Mouse (Mus musculus) kidney, postnatal 4 days (tissue): Measurements from ENCODE around the gene Tle3.

Experiments
- DNase-seq, 2 experiments: peaks; one replicate each; pipeline ENCODE4 v3.0.0; 2021; ENCODE audit warnings: mixed read lengths in 2 of 2

Tle3 gene

GRCm38 (mm10) chr9:61359741-61360140, 12.4 kb upstream of the Tle3 start:
- no peak for DNase-seq

DNA sequence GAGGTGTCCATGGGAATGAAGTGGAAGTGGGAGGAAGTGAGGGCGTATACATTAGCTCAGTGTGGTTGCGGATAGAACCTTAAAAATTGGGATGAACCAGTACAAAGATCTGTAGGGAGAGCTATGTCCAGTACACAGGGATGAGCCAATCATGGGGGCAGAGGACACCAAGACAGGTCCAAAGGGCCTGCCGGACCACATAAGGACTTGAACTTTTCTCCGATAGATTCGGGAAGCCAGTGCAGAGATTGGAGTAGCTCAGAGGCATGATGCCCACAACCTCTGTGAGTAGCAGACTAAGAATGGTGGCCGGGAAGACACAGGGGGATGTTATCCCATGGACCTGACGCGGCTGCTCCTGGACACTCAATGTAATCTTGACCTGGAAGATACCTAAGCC, 12.0 kb upstream of the Tle3 start:
- peak in 1 of 2 experiments; percentile 3 for DNase-seq

GRCm38 (mm10) chr9:61360727-61361631, 11.2 kb upstream of the Tle3 start:
- DNase-seq, result peak; percentile 86 to 87

- DNase-seq, result no peak
Measured at GRCm38 (mm10) chr9:61363194-61363593, 9.0 kb upstream of the Tle3 start.

DNA sequence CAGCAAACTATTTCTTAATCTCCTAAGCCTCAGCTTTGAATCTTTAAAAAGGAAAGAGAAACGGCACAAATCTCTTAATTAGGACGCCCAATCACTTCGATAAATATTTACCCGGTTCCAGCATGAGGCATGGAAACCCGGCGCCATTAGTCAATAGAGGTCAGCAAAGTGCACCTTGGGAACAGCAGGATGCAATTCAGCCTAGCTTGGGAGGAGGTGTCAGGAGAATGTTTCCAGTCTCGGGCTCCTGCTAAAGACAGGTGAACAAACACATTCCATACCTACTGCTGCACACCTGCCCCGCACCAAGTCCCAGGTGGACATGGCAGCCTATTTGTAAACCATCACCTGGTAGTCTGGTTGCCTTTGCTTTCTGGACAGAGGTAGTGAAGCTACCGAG, 6.1 kb upstream of the Tle3 start:
- DNase-seq, result no peak

GRCm38 (mm10) chr9:61367156-61367555, 5.0 kb upstream of the Tle3 start:
- no peak for DNase-seq

DNA sequence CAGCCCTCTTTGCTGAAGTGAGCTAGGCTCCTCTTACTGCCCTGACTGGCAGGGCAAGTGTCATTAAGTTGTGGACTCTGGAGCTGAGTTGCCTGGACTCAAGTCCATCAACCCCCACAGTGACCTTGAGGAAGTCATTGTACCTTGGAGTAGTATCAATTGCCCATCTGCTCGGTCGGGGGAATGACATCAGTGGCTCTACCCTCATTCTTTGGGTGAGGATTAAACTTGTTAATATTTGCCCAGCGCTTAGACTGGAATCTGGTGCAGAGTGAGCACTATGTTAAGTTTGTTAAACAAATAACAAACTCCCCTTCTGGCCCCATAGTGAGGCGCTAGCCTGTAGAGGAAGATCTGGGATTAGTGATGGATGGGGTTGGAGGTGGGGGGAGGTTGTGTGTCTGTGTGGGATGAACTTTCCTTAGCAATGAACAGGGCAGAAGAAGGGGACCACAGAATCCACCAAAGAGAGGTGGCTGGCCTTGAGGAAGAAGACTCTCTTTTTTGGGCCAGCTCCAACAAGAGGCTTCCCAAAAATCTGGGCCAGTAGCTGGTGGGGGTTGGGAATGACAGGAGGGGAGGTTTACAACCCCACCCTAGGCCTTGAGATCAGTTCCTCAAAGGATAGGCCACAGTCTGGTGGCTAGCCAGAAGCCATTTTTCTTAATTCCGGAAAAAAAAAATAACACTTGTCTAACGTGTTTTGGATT, 4.2 kb upstream of the Tle3 start:
- DNase-seq, result peak in 1 of 2 experiments; percentile 40

DNA sequence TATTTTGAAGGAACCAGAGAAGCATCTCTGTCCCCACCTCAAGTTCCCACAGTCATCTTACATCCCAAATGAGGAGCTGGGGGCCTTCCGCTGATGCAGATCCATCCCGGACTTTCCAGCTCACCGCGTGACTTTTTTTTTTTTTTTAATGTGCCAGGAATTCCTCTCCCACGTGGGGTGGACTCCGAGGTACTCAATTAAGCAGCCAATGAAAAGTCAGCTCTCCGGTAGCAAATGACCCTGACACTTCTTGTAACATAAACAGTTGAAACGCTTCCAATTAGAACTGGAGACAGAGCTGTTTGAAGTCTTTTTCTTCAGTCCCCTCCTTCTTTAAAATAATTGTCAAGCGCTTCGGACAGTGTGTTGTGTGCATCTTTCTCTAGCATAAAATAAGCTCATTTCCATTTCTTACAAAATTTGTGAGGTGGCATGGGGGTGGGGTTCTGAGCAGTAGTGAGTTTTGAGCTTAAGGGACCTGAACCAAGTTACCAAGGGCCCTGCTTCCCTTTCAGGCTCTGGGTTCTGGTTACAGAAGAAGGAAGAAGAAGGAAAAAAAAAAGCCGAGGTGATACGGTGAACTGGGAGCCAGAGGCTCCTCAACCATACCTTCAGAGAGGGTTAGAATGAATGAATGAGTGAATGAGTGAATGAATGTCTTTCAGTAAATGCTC, 3.5 kb upstream of the Tle3 start:
- peak; percentile 86 to 92 for DNase-seq

- DNase-seq, result peak; percentile 53 to 67
Measured at GRCm38 (mm10) chr9:61369316-61370273, 2.6 kb upstream of the Tle3 start.

DNA sequence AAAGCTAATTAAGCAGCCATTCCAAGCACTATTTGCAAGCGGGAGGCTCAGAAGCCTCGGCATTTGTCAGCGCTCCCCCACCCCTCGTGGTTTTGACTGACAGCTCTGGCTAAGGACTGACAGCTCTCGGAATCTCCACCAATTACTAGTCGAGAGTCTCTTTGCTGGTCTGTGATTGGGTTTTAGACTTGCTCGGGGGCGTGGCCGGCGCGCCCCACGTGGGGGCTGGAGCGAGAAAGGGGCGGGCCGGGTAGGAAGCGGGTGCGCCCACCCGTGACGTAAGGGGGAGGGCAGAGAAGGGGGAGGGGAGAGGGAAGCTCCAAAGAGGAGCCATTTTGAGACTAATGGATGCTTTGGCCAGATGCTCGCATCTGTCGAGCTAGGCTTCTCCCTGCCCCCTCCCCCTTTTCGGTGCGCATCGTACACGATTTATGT, 1.7 kb upstream of the Tle3 start:
- DNase-seq, result peak; percentile 100

DNA sequence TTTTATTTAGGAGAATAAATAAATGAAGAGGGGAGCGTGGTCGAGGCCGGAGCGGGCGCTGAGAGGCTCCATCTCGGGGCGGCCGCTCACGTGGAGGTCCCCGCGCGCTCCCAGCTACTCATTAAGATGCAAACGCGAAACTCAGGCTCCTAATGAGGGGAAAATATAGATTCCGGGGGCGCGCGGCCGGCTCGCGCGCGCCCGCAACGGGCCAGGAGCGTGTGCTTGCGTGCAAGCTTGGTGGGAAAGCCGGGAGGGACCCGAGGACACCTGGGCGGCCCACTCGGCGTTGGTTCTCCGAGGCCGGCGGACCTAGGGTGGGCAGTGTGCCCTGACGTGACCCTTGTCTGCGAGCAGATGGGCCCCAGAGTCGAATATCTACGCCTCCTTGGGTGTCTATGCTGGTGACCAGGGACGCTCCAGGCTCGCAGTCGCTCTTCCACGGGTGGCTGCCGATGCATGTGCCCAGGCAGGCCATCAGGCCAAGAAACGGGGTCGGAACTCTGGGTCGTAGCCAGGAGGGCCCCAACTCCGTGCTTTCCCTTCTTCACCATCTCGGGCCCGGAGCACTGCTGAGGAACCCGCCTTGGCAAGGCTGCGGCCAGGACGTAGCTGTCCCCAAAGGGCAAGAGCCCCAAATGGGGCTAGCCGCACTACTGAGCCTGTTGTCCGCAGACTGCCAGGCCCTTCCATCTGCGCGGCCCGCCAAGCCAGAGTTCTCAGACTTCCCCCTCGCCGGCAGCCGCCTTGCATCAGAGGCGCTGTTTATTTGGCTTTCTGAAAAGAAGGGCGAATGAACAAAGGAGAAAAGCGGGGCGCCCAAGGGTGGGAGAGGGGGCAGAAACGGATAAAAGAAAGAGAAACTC, 1.0 kb upstream of the Tle3 start:
- peak; percentile 81 to 87 for DNase-seq

DNA sequence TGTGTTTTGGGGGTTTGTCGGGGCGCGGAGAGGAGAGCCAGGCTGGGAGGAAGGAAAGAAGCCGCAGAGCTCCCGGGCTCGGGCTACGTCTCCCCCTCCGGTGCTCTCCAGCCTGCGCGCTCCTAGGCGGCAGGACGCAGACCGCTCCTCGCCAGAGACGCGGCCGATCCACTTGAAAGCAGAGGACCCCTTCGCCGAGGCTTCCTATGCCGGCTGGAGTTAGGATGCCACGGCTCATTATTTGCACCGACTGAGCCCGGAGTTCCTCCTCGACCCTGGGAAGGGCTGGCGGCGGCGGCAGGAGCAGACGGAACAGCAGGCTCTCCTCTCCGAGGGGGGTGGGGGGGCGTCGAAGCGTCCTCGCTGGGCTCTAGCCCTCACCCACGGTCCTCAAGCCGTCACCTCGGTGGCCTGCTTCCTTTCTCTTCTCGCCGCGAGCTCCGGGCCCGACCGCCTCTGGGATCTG, 377 bp downstream of the Tle3 start:
- DNase-seq, result peak; percentile 64 to 77

- DNase-seq, result peak; percentile 73 to 84
Measured at GRCm38 (mm10) chr9:61372976-61373633, 939 bp downstream of the Tle3 start.

DNA sequence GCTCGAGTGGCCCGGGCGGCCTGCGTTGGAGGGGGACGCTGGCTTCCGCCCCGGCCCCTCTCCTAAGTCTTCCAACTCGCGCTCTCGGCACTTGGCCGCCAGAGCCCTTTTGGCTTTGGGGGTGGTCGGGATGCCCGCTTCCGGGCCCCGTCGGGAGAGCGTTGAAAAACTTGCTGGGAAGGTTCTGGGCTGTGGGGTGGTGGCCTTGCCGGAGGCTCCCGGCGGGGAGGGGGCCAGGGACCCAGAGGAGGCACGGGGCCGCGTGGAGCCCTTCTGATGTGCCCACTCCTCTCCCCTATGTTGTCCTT, 1.4 kb downstream of the Tle3 start:
- DNase-seq, result peak in 1 of 2 experiments; percentile 57

- DNase-seq, result peak; percentile 66 to 76
Measured at GRCm38 (mm10) chr9:61373942-61374900, 2.1 kb downstream of the Tle3 start.

DNA sequence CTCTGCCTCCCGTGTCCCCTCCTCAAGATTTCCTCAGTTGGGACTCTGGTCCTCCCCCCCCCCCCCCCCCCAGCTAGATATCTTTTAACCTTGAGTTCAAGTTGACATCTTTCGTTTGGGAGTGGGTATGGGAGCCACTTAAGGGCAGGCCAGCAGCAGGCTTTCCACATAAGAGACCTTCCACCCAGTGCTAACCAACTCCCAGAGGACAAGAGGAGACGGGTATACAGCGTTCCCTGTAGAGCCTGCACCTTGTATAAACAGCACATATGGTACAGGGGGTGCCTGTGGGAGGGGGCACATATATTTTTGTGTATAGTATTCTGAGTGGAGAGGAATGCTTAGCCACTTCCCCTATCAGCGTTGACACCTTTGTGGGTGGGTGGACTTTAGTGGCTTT, 2.8 kb downstream of the Tle3 start:
- DNase-seq, result no peak

DNA sequence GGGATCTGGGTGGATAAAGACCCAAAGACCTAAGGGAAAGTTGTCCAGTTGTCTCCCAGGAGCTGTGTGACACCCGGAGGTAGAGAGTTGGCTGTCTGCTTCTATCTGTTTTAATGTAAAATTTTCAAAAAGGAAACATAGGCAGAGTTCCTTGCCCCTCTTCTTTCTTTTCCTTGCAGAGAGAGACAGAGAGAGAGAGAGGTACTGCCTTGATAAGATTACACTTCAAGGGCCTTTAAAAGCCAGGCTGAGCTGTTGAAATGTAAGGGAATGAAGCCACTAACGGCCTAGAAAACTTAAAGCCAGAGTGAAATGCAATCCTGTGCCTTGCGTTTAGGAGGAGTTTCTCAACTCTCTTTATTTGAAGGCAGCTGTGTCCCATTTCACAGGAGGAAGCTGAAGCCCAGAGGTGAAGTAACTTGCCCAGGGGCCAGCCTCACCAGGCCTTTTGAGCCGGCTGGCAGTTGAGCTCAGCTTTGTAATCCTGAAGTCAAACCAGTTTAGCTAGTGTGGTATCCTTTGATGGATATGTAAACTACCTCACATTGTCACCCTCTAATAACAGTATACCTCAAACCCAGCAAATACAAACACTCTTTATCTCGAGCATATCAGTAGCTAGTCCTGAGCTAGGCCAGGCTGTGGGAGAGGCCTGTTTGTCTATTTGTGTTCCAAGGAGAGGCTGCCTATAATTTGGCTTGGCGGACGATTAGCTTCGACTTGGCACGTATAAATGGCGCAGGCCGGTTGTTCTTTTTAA, 3.8 kb downstream of the Tle3 start:
- no peak for DNase-seq

DNA sequence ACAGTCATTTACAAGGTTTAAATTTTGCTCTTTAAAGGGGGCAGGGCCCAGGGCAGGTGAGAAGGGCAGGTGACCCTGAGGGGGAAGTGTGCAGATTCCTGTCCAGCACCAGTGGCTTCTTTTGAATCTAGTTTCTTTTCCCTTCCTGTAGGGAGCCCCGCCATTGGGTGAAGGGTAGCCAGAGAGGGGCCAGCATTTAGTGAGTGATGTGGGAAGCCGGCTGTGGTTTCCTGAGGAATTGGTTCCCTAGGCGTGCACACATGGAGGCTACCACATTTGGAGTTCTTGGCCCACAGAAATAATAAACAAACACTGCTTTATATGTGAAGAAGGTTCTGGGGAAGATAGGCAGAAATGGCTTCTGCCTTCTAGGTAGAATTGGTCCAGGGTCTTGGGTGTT, 4.5 kb downstream of the Tle3 start:
- no peak for DNase-seq
